Mouse (Mus musculus) heart, postnatal 0 days (tissue): ENCODE measurements around the gene Adcyap1r1. TPM values are rescaled to one million over a fixed set of nuclear protein-coding genes. Genes with fewer than 3 reads are reported as not detected.

Source experiments
- ATAC-seq: fragments of 200-750 bp; cut with Nextera tagmentation; 2 replicates; pipeline ENCODE4 v1.8.0; 2017; ENCODE audit warnings: low read depth, moderate number of reproducible peaks, moderate library complexity; ENCODE audit not compliant: insufficient read depth
- DNase-seq: peaks from one replicate; pipeline ENCODE4 v3.0.0-alpha.2; 2016; ENCODE audit warnings: low spot score
- H3K27ac ChIP-seq: fragments of 300-500 bp; sonication (generic); 2 replicates; pipeline ENCODE4 v1.5.1; 2014; ENCODE audit warnings: low read depth, mild to moderate bottlenecking
- H3K27me3 ChIP-seq: fragments of 300-500 bp; sonication (generic); 2 replicates; pipeline ENCODE4 v1.6.1; 2014; ENCODE audit warnings: low read length, mixed read lengths; ENCODE audit not compliant: control insufficient read depth, insufficient read depth
- H3K36me3 ChIP-seq: fragments of 300-500 bp; sonication (generic); replicated peaks from 2 replicates; pipeline ENCODE4 v1.6.1; 2014; ENCODE audit warnings: low read length, mixed read lengths; ENCODE audit not compliant: control insufficient read depth, insufficient read depth
- H3K4me1 ChIP-seq: fragments of 300-500 bp; sonication (generic); 2 replicates; pipeline ENCODE4 v1.6.1; 2014; ENCODE audit warnings: antibody characterized with exemption; ENCODE audit not compliant: control insufficient read depth, insufficient read depth
- H3K4me2 ChIP-seq: fragments of 300-500 bp; sonication (generic); 2 replicates; pipeline ENCODE4 v1.6.1; 2014; ENCODE audit warnings: low read depth, mild to moderate bottlenecking, low read length, moderate library complexity
- H3K4me3 ChIP-seq: fragments of 300-500 bp; sonication (generic); 2 replicates; pipeline ENCODE4 v1.5.1; 2014; ENCODE audit warnings: low read depth, low read length
- H3K9ac ChIP-seq: fragments of 300-500 bp; sonication (generic); replicated peaks from 2 replicates; pipeline ENCODE4 v1.6.1; 2014; ENCODE audit warnings: low read depth, low read length, mixed read lengths
- H3K9me3 ChIP-seq: fragments of 300-500 bp; sonication (generic); replicated peaks from 2 replicates; pipeline ENCODE4 v1.6.1; 2016; ENCODE audit warnings: low read length; ENCODE audit not compliant: control insufficient read depth
- CTCF ChIP-seq: IDR thresholded peaks from 2 replicates; pipeline ENCODE4 v1.5.1; 2016; ENCODE audit warnings: antibody characterized with exemption, control low read depth, low read depth
- EP300 ChIP-seq: IDR thresholded peaks from 2 replicates; pipeline ENCODE4 v1.6.1; 2016; ENCODE audit warnings: antibody characterized with exemption, low read depth
- WGBS: fragments of 180-500 bp; shearing (Covaris S2); extraction: QIAGEN DNeasy Blood & Tissue Kit; methylation state at CpG from one replicate; pipeline ENCODE4 v1.1.7; 2014; 5-methylcytosine and 5-hydroxymethylcytosine counted together
- polyA plus RNA-seq: library from polyadenylated mRNA; unstranded; fragments of >200 nt; fragmentation: Nextera tagmentation; extraction: Ambion mirVana; gene quantifications from 2 replicates; pipeline ENCODE4 v1.2.1, GENCODE M21; 2015
- total RNA-seq: library from RNA; depleted of rRNA; stranded (reverse); fragments of >200 nt; gene quantifications from 2 replicates; pipeline ENCODE4 v1.2.3, GENCODE M21; 2014; ENCODE audit warnings: low replicate concordance

Gene Adcyap1r1
- total and polyA plus RNA-seq, 2 experiments from 2014 or later = 1.1 to 4.2 TPM

DNA sequence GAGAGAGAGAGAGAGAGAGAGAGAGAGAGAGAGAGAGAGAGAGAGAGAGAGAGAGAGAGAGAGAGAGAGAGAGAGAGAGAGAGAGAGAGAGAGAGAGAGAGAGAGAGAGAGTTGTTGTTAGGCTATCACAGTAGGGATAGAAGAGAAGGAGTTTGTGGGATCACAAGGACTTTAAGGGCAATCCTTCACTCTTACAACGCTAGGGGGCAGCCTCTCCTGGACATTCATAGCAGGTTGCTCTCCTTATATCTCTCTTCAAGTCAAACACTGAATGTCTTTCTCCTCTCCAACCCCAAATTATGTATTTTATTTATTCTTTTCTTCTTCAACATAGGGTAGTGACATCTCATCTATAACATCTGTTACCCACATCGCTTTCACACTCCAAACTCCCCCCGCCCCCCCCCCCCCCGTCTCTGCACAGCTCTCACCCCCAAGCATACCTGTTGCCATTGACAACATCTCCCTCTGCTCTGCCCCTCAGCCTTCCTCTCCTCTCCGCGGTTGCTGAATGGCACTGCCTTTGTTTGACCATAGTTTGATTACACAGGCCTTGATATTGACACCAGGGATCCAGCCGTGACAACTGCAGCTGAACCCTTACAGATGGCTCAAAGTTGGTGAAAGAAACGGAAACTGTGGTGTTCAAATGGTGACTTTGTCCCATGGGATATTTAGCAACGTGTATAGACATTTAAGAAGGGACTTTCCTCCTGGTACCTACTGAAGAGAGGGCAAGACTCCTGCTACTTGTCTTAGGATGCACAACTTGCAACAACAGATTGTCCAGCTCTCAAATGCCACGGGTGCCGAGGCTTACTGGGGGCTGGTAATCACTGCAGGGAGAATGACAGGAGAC, 68.7 kb downstream of the Adcyap1r1 start:
- peak overlapping the region; percentile 25 for H3K4me2 ChIP-seq
- no peaks in the 10 kb centered on the region for H3K9me3 ChIP-seq
- H3K4me1 ChIP-seq = no peaks in the 10 kb centered on the region
- no peaks in the 10 kb centered on the region for H3K27me3 ChIP-seq
- H3K27ac ChIP-seq = no peak overlapping the region
- H3K36me3 ChIP-seq = no peaks in the 10 kb centered on the region
- TF ChIP-seq CTCF (peak; percentile 45), EP300 (no peak)
- peak; percentile 40 for DNase-seq
- WGBS = 54% methylated on average over 11 of the region's 11 CpGs
- no peak overlapping the region for H3K4me3 ChIP-seq
- no peak overlapping the region for H3K9ac ChIP-seq
- 0 out of 2 replicates have a peak, but pooled peaks have one; percentile 51 for ATAC-seq

DNA sequence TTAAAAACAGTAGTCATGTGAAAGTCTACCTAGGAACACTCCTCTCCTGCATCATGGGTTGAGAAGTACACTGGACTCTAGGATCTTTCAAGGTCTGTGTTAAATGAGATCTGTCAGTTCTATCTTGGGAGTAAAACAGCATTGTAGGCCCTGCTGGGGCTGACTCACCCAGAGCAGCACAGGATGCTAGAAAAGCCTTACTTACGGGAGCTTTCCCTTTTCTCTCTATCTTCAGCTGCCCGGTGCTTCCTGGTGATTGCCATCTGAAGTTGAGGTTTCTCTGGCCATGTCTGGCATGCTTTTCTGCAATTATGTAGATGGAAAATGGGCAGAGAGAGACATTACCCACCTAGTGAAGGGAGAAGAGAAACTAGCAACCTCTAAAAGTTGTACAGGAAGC, 84.7 kb downstream of the Adcyap1r1 start:
- H3K9me3 ChIP-seq = no peaks in the 10 kb centered on the region; the same call in 1 of the 2 replicates
- no peak overlapping the region for H3K9ac ChIP-seq
- H3K4me1 ChIP-seq = no peaks in the 10 kb centered on the region
- H3K4me3 ChIP-seq = no peak overlapping the region
- no peak overlapping the region for H3K27ac ChIP-seq
- no peaks in the 10 kb centered on the region for H3K36me3 ChIP-seq
- no peak overlapping the region for H3K4me2 ChIP-seq
- TF ChIP-seq EP300 (no peak), CTCF (no peak)
- ATAC-seq (no peak), DNase-seq (no peak)
- 47% methylated on average over 2 of the region's 2 CpGs for WGBS
- 0 out of 2 replicates have a peak, but pooled peaks cover 4% of the 10 kb centered on the region for H3K27me3 ChIP-seq

DNA sequence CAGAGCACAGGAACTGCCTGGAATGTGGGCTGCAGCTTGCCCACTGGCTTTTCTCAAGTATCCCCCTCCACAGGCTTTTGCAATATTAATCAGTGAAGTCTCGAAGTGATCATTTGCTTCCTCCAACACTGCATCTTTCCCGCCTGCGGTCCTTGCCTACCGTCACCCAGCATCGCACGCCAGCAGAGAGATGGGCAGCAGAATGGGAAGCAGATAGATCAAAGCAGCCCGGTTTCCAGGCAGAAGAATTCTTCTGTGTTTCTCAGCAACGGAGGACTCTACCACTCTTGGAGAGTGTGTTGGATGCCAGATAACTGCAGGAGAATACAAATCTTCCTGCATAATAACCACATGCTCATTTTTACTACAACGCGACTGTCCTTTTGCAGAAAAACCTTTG, 87.4 kb downstream of the Adcyap1r1 start:
- no peaks in the 10 kb centered on the region for H3K9me3 ChIP-seq
- no peak overlapping the region for H3K27ac ChIP-seq
- no peak for DNase-seq
- WGBS = 53% methylated on average over 10 of the region's 10 CpGs
- H3K4me2 ChIP-seq = no peak overlapping the region
- TF ChIP-seq CTCF (no peak), EP300 (no peak)
- no peak for ATAC-seq
- no peak overlapping the region for H3K4me3 ChIP-seq
- H3K9ac ChIP-seq = no peak overlapping the region
- no peaks in the 10 kb centered on the region for H3K4me1 ChIP-seq
- no peaks in the 10 kb centered on the region for H3K36me3 ChIP-seq
- H3K27me3 ChIP-seq = 0 out of 2 replicates have a peak, but pooled peaks cover 4% of the 10 kb centered on the region

DNA sequence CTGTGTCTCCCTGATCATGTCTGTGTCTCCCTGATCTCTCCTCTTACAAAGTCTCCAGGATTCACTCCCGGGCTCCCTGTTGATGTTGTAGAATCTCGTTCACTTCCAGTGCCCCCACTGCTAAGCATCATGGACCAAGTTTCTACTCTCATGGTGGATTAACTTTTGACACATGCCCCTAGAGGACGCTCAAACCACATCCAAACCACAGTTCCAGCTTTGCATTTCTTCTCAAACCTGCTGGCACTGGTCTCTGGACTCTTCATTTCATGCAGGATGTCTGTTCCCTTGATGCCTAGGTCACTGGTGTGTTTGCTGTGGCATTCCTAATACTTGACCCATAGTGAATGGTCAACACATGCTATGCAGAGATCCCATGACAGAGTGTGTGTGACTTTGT, 90.6 kb downstream of the Adcyap1r1 start:
- H3K4me3 ChIP-seq = no peak overlapping the region
- TF ChIP-seq CTCF = peak; percentile 28
- no peak for TF ChIP-seq EP300
- no peak overlapping the region for H3K4me2 ChIP-seq
- H3K4me1 ChIP-seq = no peaks in the 10 kb centered on the region
- no peak overlapping the region for H3K27ac ChIP-seq
- no peak for ATAC-seq
- 60% methylated on average over 3 of the region's 3 CpGs for WGBS
- H3K9ac ChIP-seq = no peak overlapping the region
- 0 out of 2 replicates have a peak, but pooled peaks cover 4% of the 10 kb centered on the region for H3K27me3 ChIP-seq
- H3K36me3 ChIP-seq = no peaks in the 10 kb centered on the region
- DNase-seq = no peak
- H3K9me3 ChIP-seq = no peaks in the 10 kb centered on the region

DNA sequence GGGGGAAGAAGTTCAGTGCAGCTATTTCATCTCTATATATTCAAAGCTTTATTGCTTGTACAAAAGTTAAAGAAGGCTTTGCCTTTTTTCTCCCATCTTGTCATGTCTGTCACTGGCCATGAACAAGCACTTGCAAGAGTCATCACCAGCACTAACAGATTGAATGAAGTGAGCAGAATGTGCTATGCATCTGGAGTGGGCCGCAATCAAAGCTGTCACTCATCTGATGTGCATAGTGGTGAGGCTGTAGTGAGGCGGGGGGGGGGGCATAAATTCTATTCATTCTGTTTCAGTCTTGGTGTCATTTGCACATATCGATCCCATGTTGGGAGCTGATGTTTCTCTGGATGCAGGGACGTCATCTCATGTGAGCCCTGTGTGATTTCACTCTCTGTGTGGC, 91.6 kb downstream of the Adcyap1r1 start:
- TF ChIP-seq EP300 = no peak
- no peak for TF ChIP-seq CTCF
- no peak overlapping the region for H3K4me3 ChIP-seq
- DNase-seq (no peak), ATAC-seq (no peak)
- H3K27ac ChIP-seq = no peak overlapping the region
- WGBS = 82% methylated on average over 4 of the region's 4 CpGs
- H3K36me3 ChIP-seq = no peaks in the 10 kb centered on the region
- no peaks in the 10 kb centered on the region for H3K9me3 ChIP-seq
- no peak overlapping the region for H3K9ac ChIP-seq
- H3K4me2 ChIP-seq = no peak overlapping the region
- H3K27me3 ChIP-seq = 0 out of 2 replicates have a peak, but pooled peaks cover 4% of the 10 kb centered on the region
- H3K4me1 ChIP-seq = no peaks in the 10 kb centered on the region

DNA sequence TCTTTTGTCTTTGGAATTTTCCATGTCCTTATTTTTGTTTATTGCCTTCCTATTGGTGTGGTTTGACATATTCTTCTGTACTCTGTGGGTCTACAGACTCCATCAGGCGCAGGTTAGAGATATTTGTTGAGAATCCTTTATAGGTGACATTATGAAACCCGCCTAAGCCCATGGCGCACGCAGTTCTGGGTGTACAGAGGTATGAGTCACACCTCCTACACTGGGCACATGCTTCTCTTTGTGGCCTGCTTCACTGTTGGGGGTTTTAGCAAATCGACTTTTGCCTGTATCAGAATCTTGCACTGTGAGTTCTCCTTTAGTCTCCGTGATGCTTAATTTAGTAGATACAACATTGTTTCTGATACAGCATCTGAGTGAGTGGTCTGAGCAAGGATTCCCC, 97.4 kb downstream of the Adcyap1r1 start:
- Histone ChIP-seq H3K9me3 (no peaks in the 10 kb centered on the region), H3K36me3 (no peaks in the 10 kb centered on the region), H3K9ac (no peak overlapping the region), H3K4me3 (no peak overlapping the region), H3K4me2 (no peak overlapping the region), H3K27me3 (no peaks in the 10 kb centered on the region), H3K4me1 (no peaks in the 10 kb centered on the region), H3K27ac (no peak overlapping the region)
- no peak for ATAC-seq
- TF ChIP-seq CTCF (no peak), EP300 (no peak)
- 83% methylated on average over 6 of the region's 6 CpGs for WGBS
- DNase-seq = no peak
